Mouse (Mus musculus) adrenal gland, adult 2 months (tissue): ENCODE results near the gene Cd200r1. TPM values are rescaled to one million over a fixed set of nuclear protein-coding genes. Genes with fewer than 3 reads are reported as not detected.

ENCODE experiments used
- polyA plus RNA-seq: library from polyadenylated mRNA; depleted of rRNA; stranded (reverse); fragments of >200 nt; gene quantifications from 2 replicates; pipeline ENCODE4 v1.2.3, GENCODE M21; 2012; rRNA removed
- total RNA-seq, 2 experiments: library from RNA; stranded (reverse); gene quantifications; 2 replicates each; pipeline ENCODE4 v1.2.3; 2021

Cd200r1 gene
- total and polyA plus RNA-seq, 3 experiments: 0.14 to 0.38 (median 0.19) TPM

Other genes with a start within 250 kb of the Cd200r1 start
- gene Boc, start 206.8 kb upstream of the Cd200r1 start, total RNA-seq: 10 to 100 TPM; 46.3 to 52.1 TPM
- gene Boc, start 206.8 kb upstream of the Cd200r1 start, polyA plus RNA-seq: 73.4 and 94.6 TPM in 2 replicates
- gene Nepro, start 41.4 kb upstream of the Cd200r1 start, total RNA-seq: 10 to 100 TPM in 1 of 2 experiments, 1 to 10 TPM in 1; 9.9 to 12.1 TPM
- gene Nepro, start 41.4 kb upstream of the Cd200r1 start, polyA plus RNA-seq: 5.1 and 5.2 TPM in 2 replicates
- 10 to 100 TPM; 14.9 to 17.8 TPM for gene Gtpbp8, start 19.4 kb upstream of the Cd200r1 start, total RNA-seq
- gene Gtpbp8, start 19.4 kb upstream of the Cd200r1 start, polyA plus RNA-seq: 13.5 and 14.1 TPM in 2 replicates
- not detected for gene Cd200r4, start 46.0 kb downstream of the Cd200r1 start, total RNA-seq
- 0.04 TPM in 1 of 2 replicates, not detected in the other for gene Cd200r4, start 46.0 kb downstream of the Cd200r1 start, polyA plus RNA-seq
- not detected for gene Cd200r2, start 101.4 kb downstream of the Cd200r1 start, total RNA-seq
- gene Cd200r2, start 101.4 kb downstream of the Cd200r1 start, polyA plus RNA-seq: not detected in 2 replicates
- not detected for gene Cd200r3, start 177.9 kb downstream of the Cd200r1 start, total RNA-seq
- not detected in 2 replicates for gene Cd200r3, start 177.9 kb downstream of the Cd200r1 start, polyA plus RNA-seq